In genomic region chr2:177535876-177536275, GRCm38 (mm10) we compare ENCODE assay signal across 25 mouse cellular contexts. TPM values are rescaled to one million over a fixed set of nuclear protein-coding genes. Genes with fewer than 3 reads are reported as not detected.
DNase-seq lines count a peak whose midpoint lies in the region; ATAC-seq lines count a peak whose summit lies in the region.
"Had no signal": no experiment of that assay in that cellular context is flagged by ENCODE, and none has a peak within 500 bp of the region (broad histone marks: within the 10 kb centered on the region; RNA-seq: fewer than 3 reads in every experiment).

No protein-coding gene starts in this region.

- peaks cover 32% of the 10 kb centered on the region for H3K9me3 ChIP-seq in megakaryocyte, embryonic 14.5 days
- H3K9me3 ChIP-seq: embryonic facial prominence, embryonic 13.5 days; embryonic facial prominence, embryonic 15.5 days had no signal

- peak; percentile 95 for DNase-seq in heart, adult 11 months
- DNase-seq in heart, postnatal 4 days, result no peak
- DNase-seq: adrenal gland, adult 2 months; adrenal gland, postnatal 10 days; adrenal gland, postnatal 25 days; cerebellum, adult 11 months; cerebellum, adult 18-20 months; cerebellum, adult 8-10 months; cerebellum, adult 9-11 months; cerebellum, postnatal 14 days; cerebellum, postnatal 36 days; embryo, embryonic 11 days had no signal

- no peaks in the 10 kb centered on the region for H3K4me1 ChIP-seq in megakaryocyte, embryonic 14.5 days
- H3K4me1 ChIP-seq: embryonic facial prominence, embryonic 13.5 days; embryonic facial prominence, embryonic 15.5 days; forebrain, embryonic 10.5 days; forebrain, embryonic 12.5 days had no signal

- no peaks in the 10 kb centered on the region for H3K27me3 ChIP-seq in megakaryocyte, embryonic 14.5 days (replicated peaks)
- H3K27me3 ChIP-seq: embryonic facial prominence, embryonic 13.5 days; embryonic facial prominence, embryonic 15.5 days; forebrain, embryonic 12.5 days had no signal

- ATAC-seq in megakaryocyte, adult 5-6 weeks (ENCODE audit: poor library complexity, severe bottlenecking), result no peak
- ATAC-seq: forebrain, embryonic 14.5 days; forebrain, embryonic 16.5 days had no signal

- H3K4me3 ChIP-seq in megakaryocyte, embryonic 14.5 days (replicated peaks), result peak overlapping the region; percentile 44
- H3K4me3 ChIP-seq: embryonic facial prominence, embryonic 13.5 days; embryonic facial prominence, embryonic 15.5 days; erythroblast, embryonic 14.5 days; forebrain, embryonic 10.5 days; forebrain, embryonic 12.5 days had no signal

- no peaks in the 10 kb centered on the region for H3K36me3 ChIP-seq in megakaryocyte, embryonic 14.5 days (replicated peaks; ENCODE audit: low read length)
- H3K36me3 ChIP-seq: embryonic facial prominence, embryonic 13.5 days; embryonic facial prominence, embryonic 15.5 days; forebrain, embryonic 10.5 days; forebrain, embryonic 12.5 days had no signal

RNA-seq across cellular contexts. Expression of gene Gm14403, which starts 37.9 kb away (rescaled TPM):
- total RNA-seq in heart, postnatal 4 days (2021), result 10 to 100 TPM; 36.2 to 36.8 TPM
- not detected in 2 replicates for polyA plus RNA-seq in megakaryocyte, embryonic 14.5 days (2012; ENCODE audit: insufficient read depth, low replicate concordance)
- total RNA-seq in megakaryocyte, adult 5-6 weeks (2015), result 0.59 TPM in 1 of 2 replicates, not detected in the other
- 1.2 and 1.7 TPM in 2 replicates for total RNA-seq in megakaryocyte, adult 5-6 weeks (2017)
- polyA plus RNA-seq: erythroblast, embryonic 14.5 days had no signal

RNA-seq across cellular contexts. Expression of gene Gm14406, which starts 42.1 kb away (rescaled TPM):
- total RNA-seq in heart, postnatal 4 days (2021), result not detected
- not detected in 2 replicates for polyA plus RNA-seq in megakaryocyte, embryonic 14.5 days (2012; ENCODE audit: insufficient read depth, low replicate concordance)
- total RNA-seq in megakaryocyte, adult 5-6 weeks (2015), result not detected in 2 replicates
- total RNA-seq in megakaryocyte, adult 5-6 weeks (2017), result not detected in 2 replicates
- total RNA-seq: adrenal gland, postnatal 10 days; adrenal gland, postnatal 25 days; common myeloid progenitor, adult 5-6 weeks had no signal
- polyA plus RNA-seq: adrenal gland, adult 2 months; brain, embryonic 14.5 days; C2C12; embryonic facial prominence, embryonic 11.5 days; embryonic facial prominence, embryonic 15.5 days; erythroblast, embryonic 14.5 days; forebrain, embryonic 10.5 days; forebrain, embryonic 12.5 days; forebrain, embryonic 14.5 days; forebrain, embryonic 16.5 days had no signal

Comparison
In these comparisons a context has a peak if more than half of its experiments do, and no peak if none do; other contexts are left out.
1. RNA of gene Gm14403, which starts 37.9 kb away (total RNA-seq): 36.2 to 36.8 TPM in heart, postnatal 4 days; 0.59 to 1.7 TPM in megakaryocyte, adult 5-6 weeks; every median in the first group is over 10 times any median in the second.